Mouse (Mus musculus) megakaryocyte, embryonic 14.5 days (primary cell): ENCODE results near the gene Prcd.

Experiments used
- FLI1 ChIP-seq: IDR thresholded peaks from 2 replicates; pipeline ENCODE4 v1.6.1; 2012; ENCODE audit warnings: low read length, inconsistent platforms, mixed read lengths
- GATA1 ChIP-seq: IDR thresholded peaks from 3 replicates; pipeline ENCODE4 v1.6.1; 2012; ENCODE audit warnings: mixed read lengths, low read length, inconsistent platforms, borderline replicate concordance

- TF ChIP-seq GATA1 (no peak), FLI1 (no peak)
Observed at GRCm38 (mm10) chr11:116705204-116705608, 51.9 kb downstream of the Prcd start.
